Mouse (Mus musculus) left cerebral cortex, adult 6 months (tissue): ENCODE measurements around the gene Pabpc6. TPM values are rescaled to one million over a fixed set of nuclear protein-coding genes. Genes with fewer than 3 reads are reported as not detected.

Source experiments
- long read RNA-seq, 2 experiments: library from polyadenylated mRNA; unstranded; transcript quantifications; one replicate each; pipeline ENCODE4 v2.0.0; 2019 to 2020
- polyA plus RNA-seq: library from polyadenylated mRNA; unstranded; fragments of <200 nt; fragmentation: Nextera tagmentation; gene quantifications from 2 replicates; pipeline ENCODE4 v1.2.3, GENCODE M21; 2021

Pabpc6 gene
- not detected in 2 replicates for polyA plus RNA-seq
- long read RNA-seq, experiment 1, result 0 reads
- long read RNA-seq, experiment 2, result 0 reads

DNA sequence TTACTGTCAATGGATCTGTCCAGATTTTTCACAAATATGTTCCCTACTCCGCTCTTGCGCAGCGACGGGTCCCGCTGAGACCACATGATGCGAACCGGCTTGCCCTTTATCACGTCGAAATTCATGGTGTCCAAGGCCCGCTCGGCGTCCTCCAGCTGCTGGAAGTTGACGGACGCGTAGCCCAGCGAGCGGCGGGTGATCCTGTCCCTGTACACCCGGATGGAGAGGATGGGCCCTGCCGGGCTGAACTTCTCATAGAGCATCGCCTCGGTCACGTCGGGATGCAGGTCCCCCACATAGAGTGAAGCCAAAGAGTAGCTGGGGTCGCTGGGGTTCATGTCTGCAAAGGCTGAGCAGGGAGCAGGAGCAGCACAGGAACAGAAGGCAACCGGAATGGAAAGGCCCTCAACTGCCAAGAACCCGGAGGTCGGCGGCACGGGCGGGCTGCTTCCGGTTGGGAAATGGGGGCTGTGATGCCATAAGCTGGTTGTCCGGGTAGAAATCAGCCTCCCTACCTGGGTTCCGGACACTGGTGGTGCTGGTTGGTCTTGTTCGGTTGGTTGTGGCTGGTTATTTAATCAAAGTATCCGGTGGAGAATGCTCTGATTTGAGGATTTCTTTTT, at the start of gene Pabpc6:
TSS of gene Pabpc6 (minus strand) at position 435 of the 623 bp plus-strand sequence.

Other genes starting within 250 kb of the Pabpc6 start
- not detected in 2 replicates for gene Gm17728, start 247.7 kb downstream of the Pabpc6 start, polyA plus RNA-seq